Mouse (Mus musculus) gastrocnemius, postnatal 36 days (tissue): ENCODE results near the gene Umad1. TPM values are rescaled to one million over a fixed set of nuclear protein-coding genes. Genes with fewer than 3 reads are reported as not detected.
"Not testable (repeated sequence)": the region's sequence is repeated elsewhere in the genome, so short reads cannot be mapped to it uniquely, and the experiment has no call there.

Source experiments
- DNase-seq, 2 experiments: peaks; one replicate each; pipeline ENCODE4 v3.0.0; 2022
- intact Hi-C: fragments of 180-260 bp; cut with DNase I; formaldehyde crosslinking; loops from one replicate; pipeline ENCODE4 v1.15.1; 2025
- total RNA-seq, 2 experiments: library from RNA; stranded (reverse); gene quantifications; 2 replicates each; pipeline ENCODE4 v1.2.3; 2021

Gene Umad1
- total RNA-seq, 2 experiments from 2014 or later: 9.4 to 12.0 TPM

DNA sequence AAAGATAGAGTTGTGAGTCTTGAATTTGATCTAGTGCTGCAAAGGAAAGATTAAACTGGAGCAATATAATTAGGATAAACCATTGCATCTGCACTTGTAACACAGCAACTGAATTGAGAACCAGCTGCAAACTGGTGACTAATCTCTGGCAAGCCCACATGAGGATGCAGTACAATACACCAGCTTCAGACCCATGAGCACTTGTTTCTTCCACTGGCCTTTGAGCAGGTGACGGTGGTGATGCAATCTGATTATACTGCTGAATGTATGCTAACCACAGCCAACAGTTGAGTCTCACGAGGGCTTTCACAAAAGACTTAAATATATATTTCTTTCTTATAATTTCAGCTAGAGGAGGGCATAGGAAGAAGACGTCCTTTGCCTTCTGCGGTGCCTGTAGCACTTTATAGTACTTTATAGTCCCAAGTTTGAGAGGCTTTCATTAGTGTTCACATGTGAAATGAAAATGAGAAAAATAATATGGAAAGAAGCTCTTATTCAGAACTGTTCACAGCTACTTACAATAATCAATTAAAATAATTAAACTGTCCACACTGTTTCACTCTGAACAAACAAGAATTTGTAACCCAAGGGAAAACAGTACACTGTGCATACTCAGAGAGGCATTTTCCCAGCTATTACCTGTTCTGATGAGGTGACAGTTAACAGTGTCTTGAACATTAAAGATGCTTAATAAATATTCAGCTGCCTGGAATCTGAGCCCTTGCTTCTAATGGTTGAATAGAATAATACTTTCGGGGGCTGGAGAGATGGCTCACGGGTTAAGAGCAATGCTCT is 40.2 kb downstream of the Umad1 start:
- no peak for DNase-seq
- intact Hi-C loops: no loop called here

DNA sequence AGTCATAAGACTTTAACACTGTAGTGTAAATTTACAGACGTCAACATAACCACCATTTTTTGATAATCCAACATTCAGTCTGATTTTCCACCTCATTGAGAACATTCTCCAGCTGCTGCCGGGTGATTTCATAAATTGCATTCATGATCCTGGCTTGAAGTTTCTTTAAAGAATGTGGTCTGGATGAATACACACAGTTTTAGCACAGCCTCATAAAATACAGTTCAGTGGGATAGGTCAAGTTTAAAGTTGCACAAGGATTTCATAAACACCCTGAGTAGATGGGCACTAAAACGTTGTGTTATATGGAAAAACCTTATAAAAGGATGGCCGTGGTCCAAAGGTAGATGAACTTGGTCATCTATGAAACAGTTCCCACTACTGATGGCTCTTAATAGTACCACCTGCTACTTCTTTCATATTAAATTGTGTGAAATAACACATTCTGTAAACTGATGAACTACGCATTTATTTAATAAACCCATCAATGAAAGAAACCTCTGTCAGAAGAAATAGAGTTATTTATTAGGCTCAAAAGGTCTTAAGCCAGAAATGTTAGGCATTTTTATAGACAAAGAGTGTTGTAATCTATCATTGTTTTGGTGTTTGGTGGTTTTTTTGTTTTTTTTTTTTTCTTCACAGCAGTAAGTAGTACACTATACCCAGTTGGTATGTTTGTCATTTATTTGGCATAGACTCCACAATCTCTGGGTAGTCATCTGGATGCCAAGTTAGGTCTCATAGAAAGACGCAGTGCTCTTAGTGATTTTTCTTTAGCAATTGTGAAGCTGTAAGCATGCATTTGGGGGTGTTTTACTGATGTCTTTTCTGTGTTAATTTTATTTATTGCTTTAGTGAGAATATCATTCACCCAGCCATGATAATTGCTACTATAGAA is 49.0 kb downstream of the Umad1 start:
- intact Hi-C loops: no loop called here
- DNase-seq: no peak

DNA sequence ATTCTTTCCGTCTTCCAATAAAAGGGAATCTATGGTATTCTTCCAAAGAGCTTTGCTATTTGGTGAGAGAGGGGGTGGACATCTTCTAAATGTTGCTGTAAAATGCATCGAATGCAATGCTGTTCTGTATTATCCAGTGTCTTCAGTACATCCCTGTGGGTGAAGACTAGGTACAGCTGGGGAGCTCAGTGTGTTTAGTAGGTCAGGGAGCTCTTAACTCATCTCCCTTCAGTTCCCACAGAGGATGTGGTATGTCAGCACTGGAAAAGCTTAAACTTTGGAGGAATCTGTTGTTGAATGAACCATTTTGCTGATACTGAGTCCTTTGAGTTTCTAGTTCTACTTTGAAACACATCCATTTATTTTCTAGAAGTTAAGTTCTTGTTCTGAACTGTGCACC is 53.5 kb downstream of the Umad1 start:
- DNase-seq: no peak
- intact Hi-C loops: no loop called here

DNA sequence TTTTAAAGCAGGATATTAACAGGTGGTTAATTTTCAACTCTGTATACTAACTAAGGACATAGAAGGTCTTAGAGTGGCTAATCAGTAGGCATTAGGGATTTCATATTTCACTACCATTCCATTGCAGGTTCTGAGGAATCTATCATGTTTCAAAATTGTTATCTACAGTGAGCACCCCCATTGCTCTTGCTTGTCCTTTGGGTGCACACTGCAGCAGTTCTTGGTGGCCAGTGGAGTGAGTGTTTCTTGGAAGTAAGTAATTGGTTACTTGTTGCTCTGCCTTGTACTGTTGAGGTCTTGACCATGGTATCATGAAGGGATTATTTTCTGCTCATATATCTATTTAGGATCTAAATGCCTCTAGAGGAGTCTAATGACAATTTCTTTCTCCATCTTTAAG is 57.1 kb downstream of the Umad1 start:
- intact Hi-C loops: no loop called here
- DNase-seq: no peak

DNA sequence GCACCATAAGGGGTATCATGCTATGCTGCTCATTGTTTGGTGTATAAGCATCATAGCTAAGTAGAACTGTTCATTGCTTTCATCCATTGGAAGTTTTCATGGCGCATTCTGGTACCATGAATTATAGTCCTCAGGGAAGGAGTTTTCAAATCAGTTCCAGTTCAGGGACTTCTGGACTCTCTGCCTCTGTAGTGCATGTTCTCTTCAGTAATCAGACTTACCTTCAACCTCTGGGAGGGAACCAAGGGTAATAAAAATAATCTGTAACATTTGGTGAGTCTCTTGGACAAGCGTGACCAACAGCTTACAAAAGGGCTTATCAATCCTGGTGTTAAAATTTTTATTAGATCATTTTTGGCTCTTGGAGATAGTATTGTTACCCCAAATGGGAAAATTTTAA is 60.5 kb downstream of the Umad1 start:
- no peak for DNase-seq
- intact Hi-C loops: no loop called here

DNA sequence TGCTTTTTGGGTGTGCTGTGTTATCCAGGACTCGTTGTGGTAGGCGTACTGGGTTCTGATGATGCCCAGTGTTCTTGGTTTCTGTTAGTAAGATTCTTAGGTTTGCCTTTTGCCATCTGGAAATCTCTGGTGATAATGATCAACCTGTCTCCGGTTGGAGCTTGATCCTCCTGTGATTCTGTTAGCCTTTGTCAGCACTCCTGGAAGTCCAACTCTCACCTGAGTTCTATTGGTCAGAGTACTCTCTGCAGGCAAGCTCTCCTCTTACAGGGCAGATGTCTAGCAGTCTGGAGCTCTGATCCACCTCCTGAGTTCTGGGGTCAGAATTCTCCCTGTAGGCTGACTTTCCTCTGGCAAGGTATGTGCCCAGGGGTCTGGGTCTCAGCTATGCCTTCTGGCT is 72.4 kb downstream of the Umad1 start:
- DNase-seq, intact Hi-C loops: not testable (repeated sequence)

DNA sequence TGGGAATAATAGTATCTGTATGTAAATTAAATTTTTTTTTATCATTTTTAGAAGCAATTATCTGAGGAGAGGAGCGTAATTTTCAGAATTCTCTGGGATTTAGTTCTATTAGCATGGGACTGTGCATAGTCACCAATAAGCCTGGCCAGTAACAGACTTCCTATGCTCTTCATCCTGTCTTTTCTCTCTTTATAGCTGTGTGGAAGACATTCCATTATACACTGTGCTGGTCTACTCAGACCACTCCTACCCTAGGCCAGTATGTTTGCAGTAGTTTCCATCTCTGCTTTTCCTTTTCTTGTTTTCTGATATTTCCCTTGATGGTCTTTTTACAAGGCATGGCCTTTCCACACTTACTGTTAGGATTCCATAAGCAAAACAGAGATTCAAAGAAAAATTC is 74.3 kb downstream of the Umad1 start:
- intact Hi-C loops: no loop called here
- no peak for DNase-seq

DNA sequence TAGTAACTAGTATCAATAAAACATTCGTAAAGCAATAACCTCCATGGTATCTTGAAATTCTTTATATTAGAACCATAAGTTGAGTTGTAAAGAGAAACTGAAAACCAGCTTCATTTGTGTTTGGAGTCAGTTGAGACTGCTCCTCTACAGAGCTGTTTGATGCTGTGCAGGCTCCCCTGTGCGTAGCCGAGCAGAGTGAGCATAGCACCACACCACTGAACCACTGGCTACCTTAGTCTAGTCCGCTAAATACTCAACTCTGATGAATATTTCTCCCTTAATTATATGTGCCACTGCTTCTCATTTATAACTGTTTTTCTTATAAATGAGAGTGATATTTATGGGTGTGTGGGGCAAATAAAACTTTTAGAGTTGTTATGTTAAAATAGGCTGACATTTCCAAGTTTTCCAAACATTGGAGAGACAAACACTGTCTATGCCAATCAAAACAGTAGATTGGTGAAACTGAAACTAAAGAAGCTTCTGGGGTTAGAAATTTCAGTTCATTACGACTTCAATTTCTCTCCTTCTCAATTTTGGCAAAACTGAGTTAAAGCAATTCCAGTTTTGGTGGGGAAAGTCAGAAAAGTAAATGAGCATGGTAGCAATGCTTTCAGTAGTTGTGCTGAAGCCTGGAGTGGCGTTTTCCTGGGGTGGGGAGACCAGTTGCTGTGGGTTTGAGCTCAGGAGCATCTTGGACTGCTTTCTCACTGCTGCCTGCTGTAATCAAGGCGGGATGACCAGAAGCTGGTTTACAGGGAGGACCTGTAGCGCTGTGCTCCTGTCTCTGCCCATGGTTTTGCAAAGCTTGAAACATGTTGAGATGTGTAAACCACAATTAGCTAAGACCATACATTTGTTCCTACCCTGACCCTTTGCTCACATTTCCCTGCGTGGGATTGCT is 77.7 kb downstream of the Umad1 start:
- intact Hi-C loops: no loop called here
- DNase-seq: no peak

DNA sequence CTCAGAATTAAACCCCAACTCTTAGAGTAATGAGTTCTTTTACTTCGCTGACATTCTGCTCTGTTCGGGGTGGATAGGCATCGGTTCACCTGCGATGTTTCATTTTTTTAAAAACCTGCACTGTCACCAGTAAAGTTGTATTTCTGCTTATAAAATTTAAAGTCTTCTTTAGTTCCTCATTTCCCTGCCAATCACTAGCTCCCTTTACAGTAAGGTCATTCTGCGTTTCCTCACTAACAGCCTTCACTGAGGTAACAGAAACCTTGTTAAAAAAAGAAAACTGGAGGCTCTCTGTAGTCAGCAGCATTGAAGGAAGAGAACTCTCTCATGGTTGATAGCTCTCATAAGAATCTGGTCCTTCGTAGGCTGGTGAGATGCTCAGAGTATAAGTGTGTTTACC is 80.4 kb downstream of the Umad1 start:
- intact Hi-C loops: no loop called here
- DNase-seq: no peak

DNA sequence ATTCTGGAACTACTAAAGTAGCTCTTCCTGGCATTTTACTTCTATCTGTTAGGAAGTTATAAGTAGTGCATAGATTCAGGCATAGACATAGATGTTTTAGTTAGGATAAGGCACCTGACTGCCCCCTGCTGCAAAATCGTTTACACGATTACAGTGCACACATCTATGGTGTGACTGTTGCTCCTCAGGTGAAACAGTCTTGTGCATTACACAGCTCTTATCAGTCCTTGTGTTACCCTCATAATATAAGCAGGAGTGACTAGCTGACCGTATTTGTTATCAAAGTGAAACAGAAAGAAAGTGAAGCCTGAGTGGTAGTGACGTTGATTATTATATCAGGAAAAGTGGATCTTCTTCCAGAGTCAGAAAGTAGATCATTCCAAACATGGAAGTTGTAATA is 84.2 kb downstream of the Umad1 start:
- intact Hi-C loops: no loop called here
- DNase-seq: no peak

DNA sequence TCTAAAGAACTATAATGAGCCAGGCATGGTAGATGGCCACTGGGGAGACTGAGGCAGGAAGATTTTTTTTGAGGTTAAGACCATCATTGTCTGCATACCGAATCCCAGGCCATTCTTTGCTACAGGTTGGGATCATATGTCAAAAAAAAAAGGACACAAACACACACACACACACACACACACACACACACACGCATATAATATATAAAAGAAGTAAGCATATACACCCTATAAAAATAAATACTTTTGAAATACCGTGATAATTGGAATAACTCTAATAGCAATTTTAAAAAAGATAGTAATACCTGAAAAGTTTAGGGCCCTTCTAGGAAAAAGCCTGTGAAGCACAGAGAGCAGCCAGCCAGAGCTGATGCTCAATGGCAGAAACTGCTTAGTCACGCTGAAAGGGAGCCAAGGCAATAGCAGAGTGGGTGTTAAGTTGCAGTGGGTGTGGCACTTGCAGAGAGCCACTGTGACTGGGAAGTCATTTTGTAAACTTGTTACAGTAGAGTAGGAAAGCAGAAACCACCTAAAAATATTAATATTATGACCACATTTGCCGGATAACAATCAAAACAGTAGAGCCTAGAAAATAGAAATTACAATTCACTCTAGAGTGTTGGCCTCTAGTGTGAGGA is 86.2 kb downstream of the Umad1 start:
- intact Hi-C loops: no loop called here
- DNase-seq: peak in 1 of 2 experiments; percentile 61

DNA sequence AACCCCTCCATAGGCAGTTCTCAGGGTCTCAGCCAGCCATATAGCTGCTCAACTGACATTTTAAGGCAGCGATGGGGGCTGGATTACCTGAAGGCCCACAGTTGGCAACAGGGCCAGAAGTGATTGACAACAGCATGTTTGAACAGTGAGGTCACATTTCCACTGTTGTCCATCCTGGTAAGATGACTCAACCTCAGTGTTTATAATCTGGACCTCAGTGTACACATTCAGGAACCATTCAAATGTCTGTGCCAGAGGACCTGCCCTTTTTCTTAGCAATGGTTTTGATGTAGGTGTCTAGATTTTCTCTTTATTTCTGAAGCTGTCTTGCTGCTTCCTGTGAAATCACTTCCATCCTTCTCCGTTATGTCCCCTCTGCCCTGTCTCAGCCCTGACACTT is 88.1 kb downstream of the Umad1 start:
- no peak for DNase-seq
- intact Hi-C loops: no loop called here

DNA sequence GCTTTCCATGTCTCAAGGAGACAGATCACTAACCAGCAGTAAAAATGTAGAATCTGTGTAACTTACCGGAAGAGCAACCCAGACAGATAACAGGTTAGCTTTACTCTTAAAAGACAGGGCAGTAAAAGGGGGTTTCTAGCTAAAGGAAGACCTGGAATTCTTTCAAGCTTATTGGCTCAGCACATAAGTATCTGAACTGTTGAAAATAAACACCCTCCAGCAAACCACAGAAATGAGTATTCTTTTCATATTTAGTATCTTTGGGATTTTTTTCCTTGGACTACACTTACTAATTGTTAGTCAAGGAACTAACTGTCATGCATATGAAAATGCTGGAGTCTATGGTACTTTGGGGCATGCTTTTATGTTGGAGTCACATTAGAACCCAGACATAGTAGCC is 89.3 kb downstream of the Umad1 start:
- intact Hi-C loops: no loop called here
- no peak for DNase-seq

DNA sequence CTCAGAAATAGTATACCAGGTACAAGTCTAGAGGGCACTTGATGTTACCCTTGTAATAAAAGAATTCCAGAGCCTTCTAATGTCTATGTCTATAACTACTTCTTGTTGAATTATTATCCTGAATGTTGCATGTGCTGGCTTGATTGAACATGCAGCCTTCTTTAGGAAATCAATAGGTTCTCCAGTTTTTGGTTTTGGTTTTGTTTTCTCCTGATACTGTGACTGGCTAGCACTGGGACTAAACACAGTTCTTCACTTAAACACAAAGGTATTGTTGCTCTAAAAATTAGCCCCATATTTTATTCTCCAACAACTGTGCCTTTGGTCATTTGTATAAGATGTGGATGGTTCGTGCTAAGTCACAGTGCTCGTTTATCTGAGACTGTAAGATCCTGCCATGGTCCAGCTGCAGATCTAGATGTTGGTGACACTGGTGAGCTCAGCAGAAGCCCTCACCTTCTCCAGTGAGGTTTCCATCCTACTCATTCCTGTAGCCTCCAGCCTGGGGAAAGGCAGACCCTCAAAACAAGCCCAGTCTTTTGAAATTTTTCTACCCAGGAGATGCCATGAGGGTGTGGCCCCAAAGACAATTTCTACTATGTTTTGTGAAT is 90.1 kb downstream of the Umad1 start:
- no peak for DNase-seq
- intact Hi-C loops: no loop called here

DNA sequence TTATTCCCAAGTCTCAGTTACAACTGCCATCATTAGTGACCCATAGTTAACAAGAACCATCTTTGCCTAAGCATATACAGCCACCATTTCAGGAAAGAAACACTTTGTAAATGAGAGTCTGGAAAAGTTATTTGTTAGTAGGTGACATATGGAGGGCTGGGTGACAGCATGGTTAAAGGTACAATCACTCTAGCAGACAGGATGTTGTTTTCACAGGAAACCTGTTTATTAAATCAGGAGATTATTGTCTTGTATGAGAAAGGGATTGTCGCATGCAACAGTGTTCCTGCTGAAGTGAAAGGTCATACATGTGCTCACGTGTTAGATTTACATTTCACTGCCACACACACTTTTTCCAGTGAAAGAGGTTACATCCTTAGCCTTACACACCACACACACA is 92.4 kb downstream of the Umad1 start:
- no peak for DNase-seq
- intact Hi-C loops: no loop called here

DNA sequence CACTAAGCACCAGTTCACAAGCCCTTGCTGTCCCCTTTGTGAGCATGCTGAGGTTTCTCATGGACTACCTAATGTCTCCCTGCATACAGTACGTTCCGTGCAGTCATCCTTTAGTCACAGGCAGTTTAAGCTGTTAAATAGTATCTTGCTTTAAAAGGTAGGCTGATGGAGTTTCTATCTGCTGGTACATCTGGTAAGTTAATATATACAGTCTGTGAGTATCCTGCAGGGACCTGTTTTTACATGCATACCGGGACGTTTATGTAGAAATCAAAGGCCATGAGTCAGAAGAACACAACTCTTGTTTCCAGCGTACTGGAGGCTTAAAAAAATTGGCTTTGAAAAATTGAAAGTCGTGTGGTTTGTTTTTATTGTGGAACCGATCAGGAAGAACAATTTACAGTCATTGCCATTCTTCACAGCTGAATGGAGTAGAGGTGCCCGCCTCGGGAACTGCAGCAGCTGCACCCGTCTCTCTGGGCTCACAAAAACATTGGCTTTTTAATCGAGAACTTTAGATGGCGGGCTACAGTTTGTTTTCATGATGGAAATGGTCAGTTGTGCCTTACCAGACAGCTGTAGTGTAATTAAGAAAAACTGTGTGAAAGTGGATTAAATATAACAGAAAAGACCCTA is 93.6 kb downstream of the Umad1 start:
- intact Hi-C loops: no loop called here
- DNase-seq: no peak

DNA sequence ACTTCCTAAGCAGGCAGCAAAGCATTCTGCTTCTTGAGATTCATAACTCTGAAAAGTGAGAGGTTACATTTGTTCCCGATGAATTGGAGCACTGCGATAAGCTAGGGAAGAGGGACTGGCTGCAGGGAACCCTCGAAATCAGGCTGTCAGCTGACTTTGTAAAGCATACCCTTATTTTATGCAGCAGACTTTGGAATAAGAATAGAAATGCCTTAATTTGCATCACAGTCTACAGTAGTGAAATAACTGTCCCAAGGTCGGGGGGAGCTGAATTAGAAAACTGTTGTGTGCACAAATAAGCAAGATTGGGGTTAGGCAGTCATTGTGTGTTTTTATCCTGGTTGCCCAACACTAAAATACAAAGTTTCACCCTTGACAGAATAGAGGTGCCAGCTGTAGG is 94.4 kb downstream of the Umad1 start:
- no peak for DNase-seq
- intact Hi-C loops: no loop called here

DNA sequence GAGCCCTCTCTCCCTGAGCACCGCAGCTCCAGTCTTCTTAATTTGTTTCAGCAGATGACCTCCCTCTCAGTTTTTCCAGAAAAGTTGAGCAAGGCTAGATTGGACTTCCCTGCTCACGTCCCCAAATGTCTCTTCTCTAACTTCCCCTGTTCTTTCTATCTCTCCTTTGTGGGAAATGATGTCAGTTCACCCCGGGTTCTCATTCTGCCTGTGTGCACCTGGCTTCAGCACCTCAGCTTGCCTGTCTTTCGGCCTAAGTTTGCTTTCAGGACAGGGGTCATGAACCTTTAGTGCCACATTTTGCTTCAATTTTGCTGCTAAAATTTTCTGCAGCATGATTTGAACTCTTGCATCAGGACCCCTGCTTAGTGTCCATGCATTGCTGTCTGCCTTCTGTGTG is 95.8 kb downstream of the Umad1 start:
- intact Hi-C loops: no loop called here

DNA sequence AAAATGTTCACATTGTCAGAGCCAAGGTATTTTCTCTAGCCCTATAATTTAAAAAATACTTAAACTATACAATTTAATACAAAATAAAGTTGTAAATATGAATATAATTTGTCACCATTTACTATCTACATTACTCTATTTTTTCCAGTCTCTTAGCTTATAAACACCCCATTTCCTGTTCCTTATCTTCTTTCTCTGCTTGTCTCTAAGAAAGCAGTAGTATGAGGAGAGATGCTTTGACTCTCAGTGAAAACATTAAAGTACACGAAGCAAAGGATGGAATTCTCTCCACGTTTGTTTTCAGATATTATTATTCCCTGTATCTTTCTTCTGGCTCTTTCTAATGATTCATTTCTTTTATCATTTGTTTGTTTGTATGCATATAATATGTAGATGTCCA is 99.1 kb downstream of the Umad1 start:
- intact Hi-C loops: no loop called here
- DNase-seq: no peak

More for the DNA sequence above, 95.8 kb downstream of the Umad1 start:
- no peak for DNase-seq
